Comparison of ENCODE assay signal across 8 mouse cellular contexts in genomic region chr3:132950529-132950880, GRCm38 (mm10). TPM values are rescaled to one million over a fixed set of nuclear protein-coding genes. Genes with fewer than 3 reads are reported as not detected.
A peak's percentile ranks its signal among the peaks of the same experiment; 100 is the strongest.
DNase-seq lines count a peak whose midpoint lies in the region; ATAC-seq and TF ChIP-seq lines count a peak whose summit lies in the region.

No protein-coding gene starts in this region.

- no peaks in the 10 kb centered on the region for H3K36me3 ChIP-seq in heart, embryonic 16.5 days (ENCODE audit: control insufficient read depth, insufficient read depth)
- H3K36me3 ChIP-seq in ES-E14 (ENCODE audit: control insufficient read depth, insufficient read depth, low read length, poor library complexity, severe bottlenecking) = no peaks in the 10 kb centered on the region
- H3K36me3 ChIP-seq in hindbrain, embryonic 10.5 days = no peaks in the 10 kb centered on the region
- no peaks in the 10 kb centered on the region; the same call in 1 of the 2 replicates for H3K36me3 ChIP-seq in liver, postnatal 0 days (replicated peaks; ENCODE audit: insufficient read depth, low read length)

- H3K27ac ChIP-seq in heart, embryonic 16.5 days (ENCODE audit: low read length) = no peak overlapping the region
- H3K27ac ChIP-seq in ES-E14 (ENCODE audit: insufficient read depth, low read depth, low read length, poor library complexity, severe bottlenecking) = no peak overlapping the region
- peak overlapping the region; percentile 76; the same call in 1 of the 2 replicates for H3K27ac ChIP-seq in hindbrain, embryonic 10.5 days
- no peak overlapping the region for H3K27ac ChIP-seq in liver, postnatal 0 days (ENCODE audit: low read depth)

- no peak for ATAC-seq in heart, embryonic 16.5 days (replicated peaks; ENCODE audit: extremely low read depth, insufficient read depth, low FRiP score)
- no peak; the same call in 1 of the 2 replicates for ATAC-seq in liver, postnatal 0 days

- no peak for TF ChIP-seq EP300 in liver, postnatal 0 days (IDR thresholded peaks at IDR 0.05; ENCODE audit: low read depth)

- H3K27me3 ChIP-seq in heart, embryonic 16.5 days (ENCODE audit: control insufficient read depth, insufficient read depth, low read length) = no peaks in the 10 kb centered on the region
- peaks cover 45% of the 10 kb centered on the region for H3K27me3 ChIP-seq in hindbrain, embryonic 10.5 days (ENCODE audit: insufficient read depth, poor library complexity, severe bottlenecking)
- H3K27me3 ChIP-seq in liver, postnatal 0 days (ENCODE audit: insufficient read depth, low read length) = peaks cover 15% of the 10 kb centered on the region

- H3K4me1 ChIP-seq in heart, embryonic 16.5 days (ENCODE audit: control insufficient read depth, insufficient read depth, low read length) = peaks cover 6% of the 10 kb centered on the region
- no peaks in the 10 kb centered on the region for H3K4me1 ChIP-seq in ES-E14 (ENCODE audit: control insufficient read depth in 2 of 2, insufficient read depth in 2 of 2, low read length in 2 of 2, poor library complexity in 1 of 2)
- H3K4me1 ChIP-seq in hindbrain, embryonic 10.5 days (replicated peaks) = peaks cover 21% of the 10 kb centered on the region
- no peaks in the 10 kb centered on the region for H3K4me1 ChIP-seq in liver, postnatal 0 days (ENCODE audit: insufficient read depth)

- H3K9ac ChIP-seq in heart, embryonic 16.5 days (ENCODE audit: low read length) = peak overlapping the region; percentile 74
- H3K9ac ChIP-seq in ES-E14 (ENCODE audit: insufficient read depth, low read depth, low read length, poor library complexity, severe bottlenecking) = peak overlapping the region; percentile 66; the same call in 1 of the 2 replicates
- no peak overlapping the region for H3K9ac ChIP-seq in liver, postnatal 0 days (replicated peaks)

- intact Hi-C loops in heart, postnatal 36 days (cut with DNase I) = no loop called here

- peak overlapping the region; percentile 77 for H3K4me3 ChIP-seq in heart, embryonic 16.5 days (ENCODE audit: low read length)
- peak overlapping the region; percentile 73 to 77 for H3K4me3 ChIP-seq in ES-E14 (ENCODE audit: insufficient read depth in 1 of 2, low read depth in 1 of 2, low read length in 2 of 2, poor library complexity in 1 of 2, severe bottlenecking in 1 of 2)
- peak overlapping the region; percentile 80 for H3K4me3 ChIP-seq in hindbrain, embryonic 10.5 days
- peak overlapping the region; percentile 62 for H3K4me3 ChIP-seq in liver, postnatal 0 days (ENCODE audit: low read depth, low read length)

- in situ Hi-C loops in ES-E14 (cut with MboI; ENCODE audit: low sequenced_read_pairs in 2 of 2, unreplicated experiment in 2 of 2) = no loop called here

- WGBS in heart, embryonic 16.5 days = 8% methylated on average over 7 of the region's 7 CpGs
- WGBS in hindbrain, embryonic 10.5 days = 7% methylated on average over 7 of the region's 7 CpGs
- WGBS in liver, postnatal 0 days (ENCODE audit: insufficient replicate concordance) = 10% methylated on average over 7 of the region's 7 CpGs

- H3K9me3 ChIP-seq in heart, embryonic 16.5 days (replicated peaks; ENCODE audit: control insufficient read depth, low read length) = no peaks in the 10 kb centered on the region
- H3K9me3 ChIP-seq in ES-E14 (ENCODE audit: control insufficient read depth, insufficient read depth, low read depth, low read length) = no peaks in the 10 kb centered on the region
- H3K9me3 ChIP-seq in hindbrain, embryonic 10.5 days = no peaks in the 10 kb centered on the region
- H3K9me3 ChIP-seq in liver, postnatal 0 days (ENCODE audit: low read length) = no peaks in the 10 kb centered on the region

- no peak for TF ChIP-seq CTCF in liver, postnatal 0 days (IDR thresholded peaks at IDR 0.05; ENCODE audit: low read depth)

- peak overlapping the region; percentile 100 for H3K4me2 ChIP-seq in heart, embryonic 16.5 days (ENCODE audit: low read depth, low read length)
- peak overlapping the region; percentile 85 for H3K4me2 ChIP-seq in liver, postnatal 0 days (ENCODE audit: low read depth, low read length)

- no peak for DNase-seq in heart, postnatal 36 days
- DNase-seq in ES-E14 (ENCODE audit: low read depth, low spot score) = no peak
- DNase-seq in hindbrain, embryonic 10.5 days (ENCODE audit: low spot score) = no peak
- DNase-seq in liver, postnatal 0 days = no peak
- no peak for DNase-seq in cerebellum, adult 9-10 months
- DNase-seq in ovary, postnatal 10 days (ENCODE audit: low spot score) = no peak
- DNase-seq in thymus, postnatal 25 days = no peak

TF ChIP-seq in ES-E14, 5 proteins besides CTCF, POLR2A, EP300 and RAD21:
- TF ChIP-seq ZC3H11A (IDR thresholded peaks at IDR 0.05; ENCODE audit: borderline replicate concordance, low read depth, low read length) (no peak), MAFK (IDR thresholded peaks at IDR 0.05; ENCODE audit: insufficient read depth, low read depth, low read length) (no peak)

RNA-seq across cellular contexts. Expression of gene Npnt, which starts 0.4 kb away (rescaled TPM):
- polyA plus RNA-seq in heart, embryonic 16.5 days (2015; fragmentation: Nextera tagmentation; extraction: Ambion mirVana) = 11.7 and 20.5 TPM in 2 replicates
- total RNA-seq in heart, postnatal 36 days (2021) = 1 to 10 TPM; 3.3 to 4.1 TPM
- total RNA-seq in ES-E14 (2012; rRNA removed) = 5.8 and 8.6 TPM in 2 replicates
- polyA plus RNA-seq in hindbrain, embryonic 10.5 days (2016; fragmentation: Nextera tagmentation; extraction: Ambion mirVana) = 13.2 and 15.3 TPM in 2 replicates
- polyA plus RNA-seq in liver, postnatal 0 days (2015; fragmentation: Nextera tagmentation; extraction: Ambion mirVana) = 8.4 and 10.4 TPM in 2 replicates
